Mouse (Mus musculus) stomach, embryonic 16.5 days (tissue): Measurements from ENCODE around the gene Nanp. TPM values are rescaled to one million over a fixed set of nuclear protein-coding genes. Genes with fewer than 3 reads are reported as not detected.

Experiments
- ATAC-seq: fragments of 200-750 bp; cut with Nextera tagmentation; 2 replicates; pipeline ENCODE4 v1.8.0; 2017; ENCODE audit warnings: moderate number of reproducible peaks, moderate TSS enrichment; ENCODE audit not compliant: insufficient read depth, low FRiP score
- H3K27ac ChIP-seq: fragments of 300-500 bp; sonication (generic); 2 replicates; pipeline ENCODE4 v1.5.1; 2014; ENCODE audit warnings: low read length
- H3K27me3 ChIP-seq: fragments of 300-500 bp; sonication (generic); 2 replicates; pipeline ENCODE4 v1.6.1; 2014; ENCODE audit warnings: low read length, control low read depth, mixed read lengths; ENCODE audit not compliant: control insufficient read depth, insufficient read depth
- H3K36me3 ChIP-seq: fragments of 300-500 bp; sonication (generic); 2 replicates; pipeline ENCODE4 v1.6.1; 2014; ENCODE audit warnings: low read length; ENCODE audit not compliant: control insufficient read depth, insufficient read depth
- H3K4me1 ChIP-seq: fragments of 300-500 bp; sonication (generic); 2 replicates; pipeline ENCODE4 v1.6.1; 2014; ENCODE audit warnings: low read length, control low read depth, mixed read lengths; ENCODE audit not compliant: control insufficient read depth, insufficient read depth
- H3K4me2 ChIP-seq: fragments of 300-500 bp; sonication (generic); 2 replicates; pipeline ENCODE4 v1.6.1; 2014; ENCODE audit warnings: low read depth, low read length, mixed read lengths
- H3K4me3 ChIP-seq: fragments of 300-500 bp; sonication (generic); replicated peaks from 2 replicates; pipeline ENCODE4 v1.5.1; 2014; ENCODE audit warnings: mild to moderate bottlenecking, low read length
- H3K9ac ChIP-seq: fragments of 300-500 bp; sonication (generic); 2 replicates; pipeline ENCODE4 v1.6.1; 2014; ENCODE audit warnings: low read length
- H3K9me3 ChIP-seq: fragments of 300-500 bp; sonication (generic); replicated peaks from 2 replicates; pipeline ENCODE4 v1.6.1; 2016; ENCODE audit warnings: low read length, control low read depth; ENCODE audit not compliant: control insufficient read depth
- WGBS: fragments of 180-500 bp; shearing (Covaris S2); extraction: QIAGEN DNeasy Blood & Tissue Kit; methylation state at CpG from one replicate; pipeline ENCODE4 v1.1.7; 2014; 5-methylcytosine and 5-hydroxymethylcytosine counted together
- polyA plus RNA-seq: library from polyadenylated mRNA; unstranded; fragments of >200 nt; fragmentation: Nextera tagmentation; extraction: Ambion mirVana; gene quantifications from 2 replicates; pipeline ENCODE4 v1.2.1, GENCODE M21; 2015

Gene Nanp
- polyA plus RNA-seq: 49.5 and 57.2 TPM in 2 replicates

DNA sequence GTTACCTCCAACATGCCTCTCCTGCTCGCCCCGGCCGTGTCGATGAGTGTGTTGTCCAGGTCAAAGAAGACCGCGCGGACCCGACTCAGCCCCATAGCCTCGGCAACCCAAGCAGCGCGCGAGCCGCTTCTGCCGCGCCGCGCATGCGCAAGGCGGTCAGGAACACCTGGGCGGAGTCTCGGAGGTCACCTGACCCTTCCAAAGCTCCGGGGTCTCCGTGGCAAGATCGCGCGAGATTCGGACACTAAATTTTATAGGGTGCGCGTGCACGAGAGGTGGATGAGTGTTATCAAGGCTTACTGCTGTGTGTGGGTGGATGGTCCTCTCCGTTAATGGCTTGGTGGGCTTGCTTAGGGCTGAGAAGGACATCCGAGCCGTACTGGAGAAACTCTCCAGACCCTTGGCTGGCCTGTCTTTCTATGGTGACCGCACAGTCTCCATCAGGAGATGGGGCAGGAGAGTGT, at the start of gene Nanp, which contains the start of gene Ninl:
Nanp (minus strand) TSS at position 167 of the 464 bp plus-strand sequence.
Ninl (minus strand) TSS at position 151 of the 464 bp plus-strand sequence.
- under 1% methylated on average over 34 of the region's 34 CpGs for WGBS
- Histone ChIP-seq H3K4me3 (peak within 1 kb of the TSS; percentile 96), H3K36me3 (no peaks in the 10 kb centered on the region), H3K27me3 (no peaks in the 10 kb centered on the region), H3K4me1 (peaks cover 15% of the 10 kb centered on the region), H3K9me3 (no peaks in the 10 kb centered on the region), H3K27ac (peak within 1 kb of the TSS; percentile 80), H3K4me2 (peak within 1 kb of the TSS; percentile 97), H3K9ac (peak within 1 kb of the TSS; percentile 99)
- ATAC-seq: peak; percentile 93

- Histone ChIP-seq H3K9me3 (no peaks in the 10 kb centered on the region), H3K9ac (no peak overlapping the region), H3K36me3 (no peaks in the 10 kb centered on the region), H3K4me3 (no peak overlapping the region), H3K27ac (no peak overlapping the region), H3K4me1 (no peaks in the 10 kb centered on the region), H3K27me3 (no peaks in the 10 kb centered on the region), H3K4me2 (no peak overlapping the region)
- WGBS: 73% methylated on average over 1 of the region's 1 CpGs
- peak; percentile 66 for ATAC-seq
Measured at GRCm38 (mm10) chr2:151056637-151057036, 17.4 kb upstream of the Nanp start.

DNA sequence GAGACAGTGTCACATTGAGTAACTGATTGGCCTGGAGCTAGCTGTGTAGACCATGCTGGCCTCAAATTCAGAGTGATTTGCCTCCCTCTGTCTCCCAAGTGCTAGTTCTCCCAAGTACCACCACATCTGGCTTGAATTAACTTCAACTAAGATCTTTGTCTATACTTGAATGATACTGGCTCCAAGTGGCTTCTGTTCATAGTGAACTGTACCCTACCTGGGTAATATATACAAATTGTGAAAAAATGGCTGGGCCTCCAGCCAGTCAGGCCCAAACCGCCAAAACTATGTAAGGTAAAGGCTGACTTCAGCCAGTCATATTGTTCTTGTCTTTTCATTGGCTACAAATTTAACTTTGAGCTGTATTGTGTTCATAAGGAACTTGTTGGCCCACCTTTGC, 1.2 kb upstream of the Nanp start:
- ATAC-seq: no peak
- H3K4me1 ChIP-seq: peaks cover 15% of the 10 kb centered on the region
- H3K36me3 ChIP-seq: no peaks in the 10 kb centered on the region
- H3K27ac ChIP-seq: no peak overlapping the region
- no peak overlapping the region for H3K4me3 ChIP-seq
- no peaks in the 10 kb centered on the region for H3K9me3 ChIP-seq
- WGBS: 87% methylated on average over 1 of the region's 1 CpGs
- no peak overlapping the region for H3K9ac ChIP-seq
- H3K27me3 ChIP-seq: no peaks in the 10 kb centered on the region
- no peak overlapping the region for H3K4me2 ChIP-seq

DNA sequence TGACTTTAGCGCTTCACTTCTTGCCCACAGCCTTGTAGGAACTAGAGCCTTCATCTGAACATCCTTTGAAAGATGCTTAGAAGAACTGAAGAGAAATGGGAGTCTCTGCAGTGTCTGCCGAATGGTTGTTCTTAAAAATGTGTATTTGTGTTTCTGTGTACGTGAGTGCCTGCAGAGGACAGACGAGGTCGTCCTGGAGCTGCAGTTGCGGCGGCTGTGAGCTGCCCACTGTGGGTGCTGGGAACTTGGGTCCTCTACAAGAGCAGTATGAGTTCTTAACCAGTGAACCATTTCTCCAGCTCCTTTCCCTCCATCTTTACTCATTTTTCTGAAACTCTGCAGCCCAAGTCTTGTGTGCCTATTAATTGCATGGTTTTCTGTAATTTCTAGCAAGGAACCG, 528 bp upstream of the Nanp start:
- Histone ChIP-seq H3K4me3 (peak overlapping the region; percentile 96), H3K9me3 (no peaks in the 10 kb centered on the region), H3K4me2 (peak overlapping the region; percentile 97), H3K36me3 (no peaks in the 10 kb centered on the region), H3K4me1 (peaks cover 15% of the 10 kb centered on the region), H3K27me3 (no peaks in the 10 kb centered on the region), H3K9ac (peak overlapping the region; percentile 83), H3K27ac (peak overlapping the region; percentile 66; the same call in 1 of the 2 replicates)
- ATAC-seq: 0 out of 2 replicates have a peak, but pooled peaks have one; percentile 3
- 36% methylated on average over 8 of the region's 8 CpGs for WGBS

- no peaks in the 10 kb centered on the region for H3K36me3 ChIP-seq
- ATAC-seq: no peak
- H3K9ac ChIP-seq: peak overlapping the region; percentile 99
- no peaks in the 10 kb centered on the region for H3K9me3 ChIP-seq
- H3K4me1 ChIP-seq: peaks cover 15% of the 10 kb centered on the region
- H3K4me3 ChIP-seq: peak overlapping the region; percentile 96
- WGBS: 0% methylated on average over 30 of the region's 30 CpGs
- peak overlapping the region; percentile 80 for H3K27ac ChIP-seq
- no peaks in the 10 kb centered on the region for H3K27me3 ChIP-seq
- peak overlapping the region; percentile 97 for H3K4me2 ChIP-seq
Measured at GRCm38 (mm10) chr2:151038811-151039222, 381 bp downstream of the Nanp start.

DNA sequence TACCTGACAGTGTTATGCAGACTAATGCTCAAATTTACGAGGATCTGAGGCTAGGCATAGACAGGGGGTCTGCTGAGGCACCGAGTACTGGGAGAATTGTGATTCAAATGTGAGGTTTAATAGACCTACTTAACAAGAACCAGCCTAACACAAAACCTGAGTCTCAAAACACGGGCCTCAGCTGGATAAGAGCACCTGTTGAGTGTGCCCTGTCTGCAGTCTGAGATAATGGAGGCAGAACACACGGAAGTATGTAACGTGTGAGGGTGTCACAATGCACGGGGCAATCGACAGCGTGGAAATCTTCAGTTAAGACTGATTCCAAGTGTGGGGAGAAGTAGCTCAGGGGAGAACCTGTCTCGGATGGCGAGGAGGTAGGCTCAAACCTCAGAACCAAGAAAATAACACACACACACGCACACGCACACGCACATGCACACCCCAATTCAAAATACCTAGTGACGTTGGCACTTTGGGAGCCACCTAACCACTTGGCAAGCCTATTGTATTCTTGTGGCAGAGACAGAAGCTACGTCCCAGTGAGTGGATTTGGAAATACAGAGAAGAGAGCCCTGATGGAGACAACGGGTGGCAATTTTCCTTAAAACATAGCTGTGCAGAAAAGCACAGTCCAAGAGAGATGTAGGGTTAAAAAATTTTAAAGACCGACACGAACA, 1.2 kb downstream of the Nanp start:
- Histone ChIP-seq H3K4me1 (peaks cover 15% of the 10 kb centered on the region), H3K9ac (peak overlapping the region; percentile 99), H3K4me2 (peak overlapping the region; percentile 97), H3K36me3 (no peaks in the 10 kb centered on the region), H3K27me3 (no peaks in the 10 kb centered on the region), H3K27ac (no peak overlapping the region; the same call in 1 of the 2 replicates), H3K9me3 (no peaks in the 10 kb centered on the region), H3K4me3 (peak overlapping the region; percentile 96)
- ATAC-seq: no peak
- 51% methylated on average over 18 of the region's 18 CpGs for WGBS

GRCm38 (mm10) chr2:151037292-151037691, 1.9 kb downstream of the Nanp start:
- no peaks in the 10 kb centered on the region for H3K27me3 ChIP-seq
- 84% methylated on average over 1 of the region's 1 CpGs for WGBS
- peaks cover 15% of the 10 kb centered on the region for H3K4me1 ChIP-seq
- ATAC-seq: no peak
- H3K36me3 ChIP-seq: no peaks in the 10 kb centered on the region
- H3K27ac ChIP-seq: no peak overlapping the region
- 0 out of 2 replicates have a peak overlapping the region, but pooled peaks have one; percentile 99 for H3K9ac ChIP-seq
- H3K4me2 ChIP-seq: no peak overlapping the region
- no peak overlapping the region for H3K4me3 ChIP-seq
- H3K9me3 ChIP-seq: no peaks in the 10 kb centered on the region

GRCm38 (mm10) chr2:151036721-151037120, 2.5 kb downstream of the Nanp start:
- WGBS: 77% methylated on average over 2 of the region's 2 CpGs
- no peak overlapping the region for H3K27ac ChIP-seq
- ATAC-seq: no peak

GRCm38 (mm10) chr2:151034435-151034834, 4.8 kb downstream of the Nanp start:
- Histone ChIP-seq H3K4me3 (no peak overlapping the region), H3K27me3 (no peaks in the 10 kb centered on the region), H3K9me3 (no peaks in the 10 kb centered on the region), H3K4me2 (no peak overlapping the region), H3K4me1 (peaks cover 9% of the 10 kb centered on the region), H3K27ac (no peak overlapping the region), H3K36me3 (no peaks in the 10 kb centered on the region), H3K9ac (no peak overlapping the region)
- WGBS: 94% methylated on average over 3 of the region's 3 CpGs
- ATAC-seq: no peak

More at GRCm38 (mm10) chr2:151036721-151037120, 2.5 kb downstream of the Nanp start:
- Histone ChIP-seq H3K27me3 (no peaks in the 10 kb centered on the region), H3K4me3 (no peak overlapping the region), H3K4me1 (peaks cover 15% of the 10 kb centered on the region), H3K9ac (no peak overlapping the region), H3K4me2 (no peak overlapping the region), H3K9me3 (no peaks in the 10 kb centered on the region), H3K36me3 (no peaks in the 10 kb centered on the region)
